Mouse (Mus musculus): ENCODE measurements around the gene Klf5. TPM values are rescaled to one million over a fixed set of nuclear protein-coding genes. Genes with fewer than 3 reads are reported as not detected.

Klf5 gene
- polyA plus RNA-seq, 1 experiment from 2014 or later: 2.4 TPM

DNA sequence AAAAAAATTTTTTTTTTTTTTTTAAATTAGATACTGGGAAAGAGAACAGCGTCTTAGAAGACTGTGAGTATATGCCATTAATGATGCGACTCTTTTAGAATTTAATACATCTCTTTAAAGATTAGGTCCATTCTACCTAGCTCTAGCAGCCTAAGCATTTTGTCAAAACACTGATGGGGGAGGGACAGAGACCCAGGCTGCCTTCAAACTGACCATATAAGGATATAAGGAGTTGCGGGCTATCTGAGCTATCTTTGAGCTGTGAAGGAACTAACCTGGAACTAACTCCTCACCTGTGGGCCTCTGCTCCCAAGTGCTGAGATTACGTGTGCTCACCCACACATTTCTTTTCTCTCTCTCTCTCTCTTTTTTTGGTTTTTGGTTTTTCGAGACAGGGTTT lies 6.3 kb upstream of the Klf5 start:
- ATAC-seq: no peak
- no peak overlapping the region for H3K4me2 ChIP-seq (replicated peaks)
- H3K9ac ChIP-seq (replicated peaks): no peak overlapping the region
- no peaks in the 10 kb centered on the region for H3K9me3 ChIP-seq
- peaks cover 11% of the 10 kb centered on the region; the same call in 1 of the 2 replicates for H3K27me3 ChIP-seq
- H3K4me3 ChIP-seq (replicated peaks): no peak overlapping the region
- WGBS: 94% methylated on average over 5 of the region's 5 CpGs
- H3K4me1 ChIP-seq (replicated peaks): no peaks in the 10 kb centered on the region
- H3K36me3 ChIP-seq: no peaks in the 10 kb centered on the region
- H3K27ac ChIP-seq: no peak overlapping the region

DNA sequence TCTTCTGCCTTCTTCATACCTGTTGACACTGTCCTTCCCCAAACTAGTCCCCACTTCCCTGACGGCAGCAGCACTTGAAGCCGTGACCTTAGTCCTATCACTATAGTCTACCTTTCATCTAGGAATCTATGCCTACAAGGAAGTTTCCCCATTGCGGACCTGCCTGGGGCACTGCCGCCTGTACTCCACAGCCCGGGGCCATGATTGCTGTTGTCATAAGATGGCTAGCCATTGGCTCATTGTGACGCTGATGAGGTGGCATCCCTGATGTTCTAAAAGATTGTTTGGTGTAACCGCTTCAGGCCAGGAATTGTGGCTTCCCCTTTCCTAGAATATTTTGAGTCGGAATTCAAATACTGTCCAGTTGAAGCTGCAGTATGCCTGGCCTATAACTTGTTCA lies 4.1 kb upstream of the Klf5 start:
- no peak overlapping the region for H3K4me2 ChIP-seq (replicated peaks)
- no peak overlapping the region for H3K27ac ChIP-seq
- H3K27me3 ChIP-seq: peaks cover 19% of the 10 kb centered on the region; the same call in 1 of the 2 replicates
- no peak for ATAC-seq
- H3K36me3 ChIP-seq: no peaks in the 10 kb centered on the region
- H3K4me1 ChIP-seq (replicated peaks): peaks cover 8% of the 10 kb centered on the region; the same call in 1 of the 2 replicates
- H3K4me3 ChIP-seq (replicated peaks): no peak overlapping the region
- no peaks in the 10 kb centered on the region for H3K9me3 ChIP-seq
- no peak overlapping the region for H3K9ac ChIP-seq (replicated peaks)
- 91% methylated on average over 8 of the region's 8 CpGs for WGBS

DNA sequence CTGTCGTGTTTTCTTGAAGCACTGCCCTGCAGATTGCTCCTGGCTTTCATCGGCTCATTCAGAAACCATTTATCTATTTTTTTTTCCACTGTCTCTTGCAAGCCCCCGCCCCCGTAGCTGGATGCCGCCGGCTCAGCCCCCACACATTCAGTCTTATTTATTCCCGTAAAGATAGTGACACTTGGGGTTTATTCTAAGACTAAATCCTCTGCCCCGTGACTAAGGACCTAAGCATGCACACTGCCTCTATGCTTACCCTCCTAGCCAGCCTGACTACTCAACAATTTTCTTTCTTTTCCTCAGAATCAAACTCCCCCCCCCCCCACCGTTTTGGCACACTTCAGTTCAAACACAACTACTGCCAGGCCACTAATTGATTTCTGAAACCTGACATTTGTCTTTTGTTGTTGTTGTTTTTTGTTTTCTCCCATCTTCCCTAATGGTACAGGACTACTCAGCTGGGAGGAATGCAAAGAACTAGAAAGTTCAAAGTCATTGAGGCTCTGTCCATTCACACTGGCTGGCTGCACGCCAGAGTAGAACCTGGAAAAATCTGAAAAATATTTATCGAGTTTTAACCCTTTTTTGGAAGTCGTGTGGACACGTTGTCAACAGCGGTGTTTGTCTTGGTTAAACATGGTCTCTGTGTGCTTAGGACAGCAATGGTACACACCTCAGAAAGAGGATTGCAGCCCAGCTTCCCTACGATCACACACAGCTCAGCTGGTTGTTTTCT lies 2.7 kb upstream of the Klf5 start:
- H3K4me2 ChIP-seq (replicated peaks): no peak overlapping the region
- ATAC-seq: no peak
- H3K36me3 ChIP-seq: no peaks in the 10 kb centered on the region
- H3K9me3 ChIP-seq: no peaks in the 10 kb centered on the region
- H3K4me1 ChIP-seq (replicated peaks): peaks cover 11% of the 10 kb centered on the region; the same call in 1 of the 2 replicates
- no peak overlapping the region for H3K9ac ChIP-seq (replicated peaks)
- H3K27me3 ChIP-seq: peaks cover 28% of the 10 kb centered on the region
- 52% methylated on average over 15 of the region's 15 CpGs for WGBS
- no peak overlapping the region for H3K4me3 ChIP-seq (replicated peaks)
- H3K27ac ChIP-seq: no peak overlapping the region

DNA sequence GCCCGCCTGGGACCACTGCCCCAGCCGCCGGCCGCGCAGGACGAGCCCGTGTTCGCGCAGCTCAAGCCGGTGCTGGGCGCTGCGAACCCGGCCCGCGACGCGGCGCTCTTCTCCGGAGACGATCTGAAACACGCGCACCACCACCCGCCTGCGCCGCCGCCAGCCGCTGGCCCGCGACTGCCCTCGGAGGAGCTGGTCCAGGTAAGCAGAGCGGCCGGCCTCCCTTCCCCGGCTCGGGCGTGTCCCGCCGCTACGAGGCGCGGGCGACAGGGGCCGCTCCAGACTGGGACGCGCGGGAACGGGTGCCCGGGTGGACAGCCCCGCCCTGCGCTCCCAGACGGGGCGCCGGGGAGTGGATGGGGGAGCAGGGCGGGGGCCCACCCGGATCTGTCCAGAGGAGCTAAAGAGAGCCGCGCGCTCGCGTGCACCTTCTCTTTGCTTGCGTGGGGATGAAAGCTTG lies 561 bp downstream of the Klf5 start:
- H3K4me1 ChIP-seq (replicated peaks): peaks cover 11% of the 10 kb centered on the region; the same call in 1 of the 2 replicates
- no peak overlapping the region for H3K27ac ChIP-seq
- no peaks in the 10 kb centered on the region for H3K9me3 ChIP-seq
- peak; percentile 89 for ATAC-seq
- peak overlapping the region; percentile 79 for H3K9ac ChIP-seq (replicated peaks)
- no peaks in the 10 kb centered on the region for H3K36me3 ChIP-seq
- peaks cover 47% of the 10 kb centered on the region for H3K27me3 ChIP-seq
- peak overlapping the region; percentile 73 for H3K4me3 ChIP-seq (replicated peaks)
- H3K4me2 ChIP-seq (replicated peaks): peak overlapping the region; percentile 96
- under 1% methylated on average over 59 of the region's 60 CpGs for WGBS

DNA sequence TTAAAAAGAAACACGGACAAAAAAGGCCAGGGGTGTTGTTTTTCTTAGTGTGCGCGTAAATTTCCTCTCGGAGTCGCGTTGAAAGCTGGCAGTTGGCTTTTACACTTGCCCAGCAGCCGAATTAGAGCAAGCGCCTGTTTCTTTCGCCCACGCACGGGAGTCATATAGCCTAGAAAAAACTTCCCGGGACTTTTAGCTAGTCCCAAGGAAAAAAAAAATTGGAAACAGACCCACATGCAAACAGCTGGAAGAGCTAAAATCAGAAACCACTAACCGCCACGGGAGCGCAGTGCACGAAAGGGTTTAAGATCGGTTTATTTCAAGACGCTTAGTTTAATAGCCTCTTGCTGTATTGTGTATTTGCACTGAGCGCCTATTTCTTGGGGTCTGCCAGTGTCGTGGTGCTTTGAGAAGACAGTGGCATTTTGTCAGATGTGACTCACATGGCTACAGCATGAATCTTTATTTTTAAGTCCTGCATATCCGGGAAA lies 1.3 kb downstream of the Klf5 start:
- peaks cover 15% of the 10 kb centered on the region for H3K4me1 ChIP-seq (replicated peaks)
- ATAC-seq: no peak
- H3K36me3 ChIP-seq: no peaks in the 10 kb centered on the region
- peak overlapping the region; percentile 73 for H3K4me3 ChIP-seq (replicated peaks)
- H3K27me3 ChIP-seq: peaks cover 47% of the 10 kb centered on the region
- H3K4me2 ChIP-seq (replicated peaks): peak overlapping the region; percentile 96
- no peaks in the 10 kb centered on the region for H3K9me3 ChIP-seq
- H3K27ac ChIP-seq: no peak overlapping the region
- H3K9ac ChIP-seq (replicated peaks): peak overlapping the region; percentile 79; the same call in 1 of the 2 replicates
- WGBS: 7% methylated on average over 21 of the region's 21 CpGs

DNA sequence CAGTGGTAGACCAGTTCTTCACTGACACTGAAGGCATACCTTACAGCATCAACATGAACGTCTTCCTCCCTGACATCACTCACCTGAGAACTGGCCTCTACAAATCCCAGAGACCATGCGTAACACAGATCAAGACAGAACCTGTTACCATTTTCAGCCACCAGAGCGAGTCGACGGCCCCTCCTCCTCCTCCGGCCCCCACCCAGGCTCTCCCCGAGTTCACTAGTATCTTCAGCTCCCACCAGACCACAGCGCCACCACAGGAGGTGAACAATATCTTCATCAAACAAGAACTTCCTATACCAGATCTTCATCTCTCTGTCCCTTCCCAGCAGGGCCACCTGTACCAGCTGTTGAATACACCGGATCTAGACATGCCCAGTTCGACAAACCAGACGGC lies 3.0 kb downstream of the Klf5 start:
- Histone ChIP-seq H3K4me3 (replicated peaks) (no peak overlapping the region), H3K36me3 (no peaks in the 10 kb centered on the region), H3K4me1 (replicated peaks) (peaks cover 15% of the 10 kb centered on the region), H3K4me2 (replicated peaks) (no peak overlapping the region), H3K9ac (replicated peaks) (no peak overlapping the region), H3K27me3 (peaks cover 41% of the 10 kb centered on the region), H3K9me3 (no peaks in the 10 kb centered on the region), H3K27ac (no peak overlapping the region)
- 70% methylated on average over 11 of the region's 11 CpGs for WGBS
- ATAC-seq: no peak

DNA sequence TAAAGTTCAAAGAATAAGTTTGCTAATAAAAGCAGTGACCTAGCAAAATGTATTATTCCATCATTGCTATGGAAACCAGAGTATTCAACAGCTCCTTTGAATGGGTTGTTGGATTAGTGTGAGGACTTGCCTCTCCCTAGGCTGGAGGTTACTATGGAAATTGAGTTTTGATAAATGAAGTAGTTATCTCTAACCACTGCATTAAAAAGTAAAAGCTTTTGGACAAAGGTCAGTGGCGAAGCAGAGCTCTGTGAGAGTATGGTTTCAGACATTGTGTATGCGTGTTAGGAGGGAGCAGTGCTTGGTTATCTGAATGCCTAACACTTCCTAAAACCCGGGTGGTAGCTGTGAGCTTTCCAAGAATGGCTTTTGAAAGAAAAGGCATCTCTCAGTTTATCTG lies 5.9 kb downstream of the Klf5 start:
- Histone ChIP-seq H3K36me3 (no peaks in the 10 kb centered on the region), H3K9me3 (no peaks in the 10 kb centered on the region), H3K27ac (no peak overlapping the region), H3K27me3 (peaks cover 28% of the 10 kb centered on the region), H3K4me3 (replicated peaks) (no peak overlapping the region), H3K4me1 (replicated peaks) (peaks cover 8% of the 10 kb centered on the region), H3K4me2 (replicated peaks) (no peak overlapping the region), H3K9ac (replicated peaks) (no peak overlapping the region)
- ATAC-seq: no peak
- WGBS: 16% methylated on average over 3 of the region's 3 CpGs

DNA sequence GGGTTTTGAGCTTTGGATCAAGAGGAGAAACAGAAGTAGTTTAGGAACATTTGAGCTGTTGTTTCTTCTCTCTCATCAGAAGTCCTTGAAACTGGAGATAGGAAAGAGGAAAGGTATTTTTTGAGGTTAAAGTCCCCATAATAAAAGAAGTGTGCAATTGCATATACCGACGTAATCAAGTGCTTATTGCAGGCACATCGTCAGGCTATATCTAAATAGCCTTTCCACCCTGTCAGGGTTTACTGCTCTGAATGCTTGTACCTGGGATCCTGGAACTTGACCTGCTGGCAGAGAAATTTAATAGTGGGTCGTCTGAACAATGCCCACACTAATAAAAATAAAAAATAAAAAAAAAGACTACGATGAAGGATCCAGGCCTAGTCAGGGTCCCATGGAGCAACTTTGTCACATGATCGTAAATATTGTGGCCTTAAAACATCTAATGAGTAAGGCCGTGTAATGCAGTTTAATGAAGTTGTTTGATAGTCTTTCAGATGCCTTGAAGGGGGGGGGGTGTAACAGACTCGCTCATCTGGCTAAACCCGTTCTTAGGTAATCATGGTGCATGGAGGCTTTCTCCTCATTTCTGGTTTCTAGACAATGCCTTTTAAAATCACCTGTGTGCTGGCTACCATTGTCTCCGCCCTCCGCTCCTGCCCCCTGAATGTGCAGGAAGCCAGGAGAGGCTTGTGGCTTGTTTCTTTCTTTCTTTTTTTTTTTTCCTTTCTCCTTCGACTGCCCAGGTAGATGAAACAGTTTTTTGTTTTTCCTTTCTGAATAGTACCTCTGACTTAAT lies 6.7 kb downstream of the Klf5 start:
- Histone ChIP-seq H3K9me3 (no peaks in the 10 kb centered on the region), H3K27me3 (peaks cover 24% of the 10 kb centered on the region), H3K4me3 (replicated peaks) (no peak overlapping the region), H3K4me1 (replicated peaks) (peaks cover 4% of the 10 kb centered on the region), H3K36me3 (no peaks in the 10 kb centered on the region), H3K4me2 (replicated peaks) (no peak overlapping the region), H3K9ac (replicated peaks) (no peak overlapping the region), H3K27ac (no peak overlapping the region)
- ATAC-seq: no peak
- WGBS: 85% methylated on average over 12 of the region's 12 CpGs

DNA sequence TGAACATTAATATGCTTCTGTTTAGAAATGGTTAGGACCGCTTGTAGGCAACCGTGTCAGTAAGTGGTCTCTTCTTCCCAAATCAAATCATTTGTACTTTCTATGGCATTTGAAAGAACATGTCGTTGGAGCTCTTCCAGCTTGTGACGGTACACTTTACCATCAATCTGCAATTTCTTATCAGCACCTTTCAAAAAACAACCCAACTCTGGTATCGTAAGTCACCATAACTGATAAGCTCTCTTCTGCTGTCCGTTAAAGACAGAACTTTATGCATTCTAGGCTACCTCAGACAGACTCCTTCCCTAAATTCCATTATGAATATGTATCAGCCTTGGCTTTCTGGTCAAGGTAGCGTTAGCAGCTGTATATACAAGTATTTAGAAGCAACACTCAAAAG lies 7.9 kb downstream of the Klf5 start:
- Histone ChIP-seq H3K4me3 (replicated peaks) (no peak overlapping the region), H3K9me3 (no peaks in the 10 kb centered on the region), H3K27ac (no peak overlapping the region), H3K9ac (replicated peaks) (no peak overlapping the region), H3K36me3 (no peaks in the 10 kb centered on the region), H3K4me1 (replicated peaks) (peaks cover 4% of the 10 kb centered on the region), H3K4me2 (replicated peaks) (no peak overlapping the region), H3K27me3 (peaks cover 12% of the 10 kb centered on the region)
- WGBS: 92% methylated on average over 7 of the region's 7 CpGs
- no peak for ATAC-seq

DNA sequence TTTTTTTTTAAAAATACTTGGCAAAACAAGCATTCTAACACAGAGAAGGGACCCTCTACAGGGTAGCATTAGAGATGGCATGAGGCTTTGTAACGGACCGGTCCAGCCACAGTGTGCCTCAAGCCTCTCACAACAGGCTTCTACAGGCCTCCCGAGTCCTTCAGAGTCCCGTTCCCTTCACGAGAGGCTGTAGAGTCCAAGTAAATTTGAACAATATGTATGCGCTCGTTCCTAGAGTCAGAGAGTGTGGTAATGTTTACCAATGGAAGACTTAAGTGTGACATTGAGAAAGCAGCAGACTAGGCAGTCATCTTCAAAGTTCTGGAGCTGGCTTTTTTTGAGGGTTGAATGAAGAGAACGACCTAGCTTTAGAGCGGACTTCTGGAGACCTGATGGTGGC lies 11.1 kb downstream of the Klf5 start:
- 90% methylated on average over 9 of the region's 9 CpGs for WGBS

DNA sequence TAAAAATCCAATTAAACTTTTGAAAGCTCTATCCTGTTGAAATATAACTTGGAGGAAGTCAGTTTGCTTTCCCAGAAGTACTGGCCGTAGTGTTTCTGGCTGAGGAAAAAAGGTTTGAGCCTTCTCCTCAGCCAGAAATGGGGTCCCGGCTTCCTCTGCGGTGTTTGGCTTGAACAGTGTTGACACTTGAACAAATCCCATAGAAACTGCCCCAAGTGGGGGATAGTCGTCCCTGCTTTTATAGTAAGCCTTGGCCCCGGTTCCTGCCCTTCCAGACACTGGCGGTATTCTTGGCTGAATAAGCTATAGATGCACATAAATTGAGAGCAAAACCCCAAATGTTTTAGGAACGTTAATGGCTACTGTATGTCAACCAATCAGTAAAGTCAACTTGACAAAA lies 11.9 kb downstream of the Klf5 start:
- WGBS: 75% methylated on average over 7 of the region's 7 CpGs
- Histone ChIP-seq H3K27ac (no peak overlapping the region), H3K36me3 (peaks cover 6% of the 10 kb centered on the region), H3K9me3 (no peaks in the 10 kb centered on the region), H3K4me2 (replicated peaks) (no peak overlapping the region), H3K9ac (replicated peaks) (no peak overlapping the region), H3K4me3 (replicated peaks) (no peak overlapping the region), H3K4me1 (replicated peaks) (no peaks in the 10 kb centered on the region), H3K27me3 (no peaks in the 10 kb centered on the region)
- no peak for ATAC-seq

More for the DNA sequence above, 11.1 kb downstream of the Klf5 start:
- peaks cover under 1% of the 10 kb centered on the region; the same call in 1 of the 2 replicates for H3K4me1 ChIP-seq (replicated peaks)
- H3K4me3 ChIP-seq (replicated peaks): no peak overlapping the region
- ATAC-seq: no peak
- no peak overlapping the region for H3K9ac ChIP-seq (replicated peaks)
- H3K9me3 ChIP-seq: no peaks in the 10 kb centered on the region
- H3K27me3 ChIP-seq: no peaks in the 10 kb centered on the region
- H3K27ac ChIP-seq: no peak overlapping the region
- no peak overlapping the region for H3K4me2 ChIP-seq (replicated peaks)
- H3K36me3 ChIP-seq: peaks cover 6% of the 10 kb centered on the region

DNA sequence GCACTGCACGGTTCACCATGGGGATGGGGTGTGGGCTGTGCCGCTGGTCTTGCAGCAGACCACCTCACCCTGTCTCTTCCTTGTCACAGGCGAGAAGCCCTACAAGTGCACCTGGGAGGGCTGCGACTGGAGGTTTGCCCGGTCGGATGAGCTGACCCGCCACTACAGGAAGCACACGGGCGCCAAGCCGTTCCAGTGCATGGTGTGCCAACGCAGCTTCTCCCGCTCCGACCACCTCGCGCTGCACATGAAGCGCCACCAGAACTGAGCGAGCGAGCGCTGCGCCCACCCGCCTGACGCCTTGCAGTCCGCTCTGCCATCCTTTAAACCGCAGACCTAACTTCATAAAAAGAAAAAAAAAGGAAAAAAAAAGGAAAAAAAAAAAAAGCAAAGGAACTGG lies 14.6 kb downstream of the Klf5 start:
- H3K27me3 ChIP-seq: no peaks in the 10 kb centered on the region
- no peak overlapping the region for H3K27ac ChIP-seq
- ATAC-seq: no peak
- H3K4me2 ChIP-seq (replicated peaks): no peak overlapping the region
- WGBS: 88% methylated on average over 24 of the region's 24 CpGs
- no peak overlapping the region for H3K9ac ChIP-seq (replicated peaks)
- no peaks in the 10 kb centered on the region for H3K9me3 ChIP-seq
- peaks cover 6% of the 10 kb centered on the region for H3K36me3 ChIP-seq
- no peak overlapping the region for H3K4me3 ChIP-seq (replicated peaks)
- no peaks in the 10 kb centered on the region for H3K4me1 ChIP-seq (replicated peaks)
